ENCODE assay signal across 16 mouse cellular contexts in the genomic region with DNA sequence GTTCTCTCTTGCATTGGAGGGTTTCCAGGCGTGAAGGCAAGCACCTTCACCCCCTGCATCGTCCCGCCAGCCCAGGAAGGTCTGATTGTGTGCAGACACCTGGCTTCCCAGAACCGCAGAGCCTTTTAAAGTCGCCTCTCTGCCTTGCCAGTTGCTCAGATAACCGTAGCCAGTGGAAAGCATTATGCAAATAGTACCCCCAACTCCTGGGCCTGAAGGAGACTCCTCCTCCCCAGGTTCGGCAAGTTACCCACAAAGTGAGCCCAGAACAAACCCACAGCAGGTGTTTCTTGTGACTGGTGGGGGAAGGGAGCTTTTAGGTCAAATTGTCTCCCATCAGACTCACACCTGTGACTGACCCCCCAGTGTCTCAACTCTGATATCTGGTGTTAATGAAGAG. TPM values are rescaled to one million over a fixed set of nuclear protein-coding genes. Genes with fewer than 3 reads are reported as not detected.
DNase-seq lines count a peak whose midpoint lies in the region; ATAC-seq and TF ChIP-seq lines count a peak whose summit lies in the region.
"Had no signal": no experiment of that assay in that cellular context is flagged by ENCODE, and none has a peak within 500 bp of the region (broad histone marks: within the 10 kb centered on the region; RNA-seq: fewer than 3 reads in every experiment).

No protein-coding gene starts in this region.

- no peak overlapping the region for H3K4me2 ChIP-seq in lung, postnatal 0 days (replicated peaks; ENCODE audit: low read depth, low read length)
- H3K4me2 ChIP-seq: neural tube, embryonic 12.5 days had no signal

- 30% methylated on average over 7 of the region's 7 CpGs for WGBS in lung, postnatal 0 days
- WGBS in small intestine, adult 2 months, result 18% methylated on average over 7 of the region's 7 CpGs

- H3K9me3 ChIP-seq in lung, postnatal 0 days (ENCODE audit: low read length), result no peaks in the 10 kb centered on the region
- H3K9me3 ChIP-seq: heart, embryonic 10.5 days; neural tube, embryonic 12.5 days had no signal

- TF ChIP-seq POLR2A in small intestine, adult 2 months (IDR thresholded peaks at IDR 0.05; ENCODE audit: low read depth, low read length), result no peak

- no peak for DNase-seq in gastrocnemius, adult 2 months
- DNase-seq in gastrocnemius, postnatal 36 days, result no peak
- no peak for DNase-seq in lung, postnatal 0 days (ENCODE audit: low spot score)
- no peak for DNase-seq in lung, postnatal 14 days
- peak; percentile 40 for DNase-seq in thymus, postnatal 4 days
- DNase-seq in left cerebral cortex, adult 18-20 months (ENCODE audit: low spot score in 2 of 2), result no peak
- no peak for DNase-seq in cerebellum, adult 9-11 months
- DNase-seq: adrenal gland, postnatal 36 days; cerebellum, postnatal 36 days; midbrain, embryonic 14.5 days had no signal

- 0 out of 2 replicates have a peak overlapping the region, but pooled peaks have one; percentile 12 for H3K27ac ChIP-seq in gastrocnemius, adult 2 months
- H3K27ac ChIP-seq in lung, postnatal 0 days (ENCODE audit: low read length), result peak overlapping the region; percentile 54; the same call in 1 of the 2 replicates
- peak overlapping the region; percentile 60; the same call in 1 of the 2 replicates for H3K27ac ChIP-seq in small intestine, adult 2 months (ENCODE audit: insufficient read depth, low read depth, low read length)
- H3K27ac ChIP-seq: heart, embryonic 10.5 days; macrophage; neural tube, embryonic 12.5 days had no signal

- intact Hi-C loops in gastrocnemius, adult 2 months (cut with DNase I), result no loop called here
- intact Hi-C loops in gastrocnemius, postnatal 36 days (cut with DNase I), result no loop called here

- no peaks in the 10 kb centered on the region for H3K36me3 ChIP-seq in lung, postnatal 0 days (ENCODE audit: insufficient read depth, low read length)
- no peaks in the 10 kb centered on the region for H3K36me3 ChIP-seq in small intestine, adult 2 months (ENCODE audit: control insufficient read depth, insufficient read depth, low read length)
- H3K36me3 ChIP-seq: heart, embryonic 10.5 days; neural tube, embryonic 12.5 days had no signal

- no peak for TF ChIP-seq CTCF in gastrocnemius, adult 2 months (IDR thresholded peaks at IDR 0.05)
- no peak for TF ChIP-seq CTCF in lung, postnatal 0 days (IDR thresholded peaks at IDR 0.05)
- no peak for TF ChIP-seq CTCF in small intestine, adult 2 months (IDR thresholded peaks at IDR 0.05; ENCODE audit: extremely low read depth, insufficient read length, insufficient replicate concordance, low read depth, low read length)

- no peaks in the 10 kb centered on the region for H3K27me3 ChIP-seq in lung, postnatal 0 days (replicated peaks; ENCODE audit: insufficient read depth, low read length)
- no peaks in the 10 kb centered on the region for H3K27me3 ChIP-seq in small intestine, adult 2 months (ENCODE audit: control insufficient read depth, insufficient read depth, low read length)
- H3K27me3 ChIP-seq: neural tube, embryonic 12.5 days had no signal

- TF ChIP-seq EP300 in lung, postnatal 0 days (IDR thresholded peaks at IDR 0.05), result no peak

- H3K9ac ChIP-seq in lung, postnatal 0 days (replicated peaks; ENCODE audit: low read depth), result no peak overlapping the region
- H3K9ac ChIP-seq: neural tube, embryonic 12.5 days had no signal

- no peak overlapping the region for H3K4me3 ChIP-seq in gastrocnemius, adult 2 months
- no peak overlapping the region for H3K4me3 ChIP-seq in lung, postnatal 0 days (ENCODE audit: low read depth, low read length)
- H3K4me3 ChIP-seq in small intestine, adult 2 months (ENCODE audit: low read depth, low read length), result no peak overlapping the region
- H3K4me3 ChIP-seq: erythroblast, embryonic 14.5 days; heart, embryonic 10.5 days; neural tube, embryonic 12.5 days had no signal

- no peak for ATAC-seq in lung, postnatal 0 days
- ATAC-seq: forebrain, embryonic 16.5 days had no signal

- H3K4me1 ChIP-seq in lung, postnatal 0 days (ENCODE audit: insufficient read depth, low read depth, low read length), result peaks cover 14% of the 10 kb centered on the region; the same call in 1 of the 2 replicates
- H3K4me1 ChIP-seq in small intestine, adult 2 months (ENCODE audit: control insufficient read depth, insufficient read depth, insufficient read length, low read length), result peaks cover 4% of the 10 kb centered on the region; the same call in 1 of the 2 replicates

RNA-seq across cellular contexts. Expression of gene S1pr2, which starts 11.4 kb away (rescaled TPM):
- total RNA-seq in gastrocnemius, adult 2 months (2021), result 1 to 10 TPM; 2.0 to 2.3 TPM
- 1 to 10 TPM; 1.5 to 1.6 TPM for total RNA-seq in gastrocnemius, postnatal 36 days (2021)
- 60.8 and 62.3 TPM in 2 replicates for polyA plus RNA-seq in lung, postnatal 0 days (2015; fragmentation: Nextera tagmentation; extraction: Ambion mirVana)
- polyA plus RNA-seq in small intestine, adult 2 months (2012; rRNA removed), result 2.5 and 2.9 TPM in 2 replicates
- 1 to 10 TPM; 2.9 to 3.4 TPM for total RNA-seq in left cerebral cortex, adult 18-20 months (2021)

RNA-seq across cellular contexts. Expression of gene Mrpl4, which starts 14.6 kb away (rescaled TPM):
- 10 to 100 TPM; 51.8 to 70.0 TPM for total RNA-seq in gastrocnemius, adult 2 months (2021)
- 10 to 100 TPM; 58.5 to 58.7 TPM for total RNA-seq in gastrocnemius, postnatal 36 days (2021)
- 112 and 125 TPM in 2 replicates for polyA plus RNA-seq in lung, postnatal 0 days (2015; fragmentation: Nextera tagmentation; extraction: Ambion mirVana)
- 81.8 and 143 TPM in 2 replicates for polyA plus RNA-seq in small intestine, adult 2 months (2012; rRNA removed)
- total RNA-seq in left cerebral cortex, adult 18-20 months (2021), result 10 to 100 TPM; 57.3 to 62.1 TPM

RNA-seq across cellular contexts. Expression of gene Icam1, which starts 27.8 kb away (rescaled TPM):
- total RNA-seq in gastrocnemius, adult 2 months (2021), result 1 to 10 TPM; 1.7 to 1.9 TPM
- 1 to 10 TPM; 1.9 to 2.1 TPM for total RNA-seq in gastrocnemius, postnatal 36 days (2021)
- 236 and 352 TPM in 2 replicates for polyA plus RNA-seq in lung, postnatal 0 days (2015; fragmentation: Nextera tagmentation; extraction: Ambion mirVana)
- polyA plus RNA-seq in small intestine, adult 2 months (2012; rRNA removed), result 6.8 and 9.4 TPM in 2 replicates
- total RNA-seq in left cerebral cortex, adult 18-20 months (2021), result 1 to 10 TPM; 2.3 to 2.9 TPM

RNA-seq across cellular contexts. Expression of gene Dnmt1, which starts 28.3 kb away (rescaled TPM):
- total RNA-seq in gastrocnemius, adult 2 months (2021), result 1 to 10 TPM; 5.2 to 7.9 TPM
- total RNA-seq in gastrocnemius, postnatal 36 days (2021), result 1 to 10 TPM; 6.0 to 7.7 TPM
- polyA plus RNA-seq in lung, postnatal 0 days (2015; fragmentation: Nextera tagmentation; extraction: Ambion mirVana), result 14.5 and 15.5 TPM in 2 replicates
- polyA plus RNA-seq in small intestine, adult 2 months (2012; rRNA removed), result 10.4 and 21.7 TPM in 2 replicates
- 10 to 100 TPM; 40.2 to 41.0 TPM for total RNA-seq in left cerebral cortex, adult 18-20 months (2021)

RNA-seq across cellular contexts. Expression of gene Icam4, which starts 41.2 kb away (rescaled TPM):
- total RNA-seq in gastrocnemius, adult 2 months (2021), result 1 to 10 TPM; 1.2 to 2.2 TPM
- 1 to 10 TPM; 1.2 to 1.7 TPM for total RNA-seq in gastrocnemius, postnatal 36 days (2021)
- polyA plus RNA-seq in lung, postnatal 0 days (2015; fragmentation: Nextera tagmentation; extraction: Ambion mirVana), result 3.3 and 3.8 TPM in 2 replicates
- polyA plus RNA-seq in small intestine, adult 2 months (2012; rRNA removed), result 0.32 and 0.37 TPM in 2 replicates
- total RNA-seq in left cerebral cortex, adult 18-20 months (2021), result 1 to 10 TPM in 1 of 2 experiments, under 1 TPM in 1; 0.98 to 1.7 TPM
- polyA plus RNA-seq: forebrain, embryonic 16.5 days; macrophage; midbrain, embryonic 14.5 days had no signal
